Mouse (Mus musculus): ENCODE results near the gene Pygo1. TPM values are rescaled to one million over a fixed set of nuclear protein-coding genes. Genes with fewer than 3 reads are reported as not detected.

Gene Pygo1
- 7.5 and 7.6 TPM in 2 replicates for polyA plus RNA-seq (2015; fragmentation: Nextera tagmentation; extraction: Ambion mirVana)

- peak within 1 kb of the TSS; percentile 95 for H3K27ac ChIP-seq (replicated peaks)
- peak; percentile 90 for ATAC-seq (ENCODE audit: insufficient number of reproducible peaks, low FRiP score, low TSS enrichment, low read depth)
- H3K36me3 ChIP-seq = peaks cover 4% of the 10 kb centered on the region; the same call in 1 of the 2 replicates
- no peaks in the 10 kb centered on the region for H3K27me3 ChIP-seq
- WGBS = under 1% methylated on average over 71 of the region's 108 CpGs
- H3K9ac ChIP-seq = peak within 1 kb of the TSS; percentile 79
- peak within 1 kb of the TSS; percentile 64 for H3K4me3 ChIP-seq (replicated peaks)
- peak within 1 kb of the TSS; percentile 84 for H3K4me2 ChIP-seq (replicated peaks)
- H3K4me1 ChIP-seq = peaks cover 19% of the 10 kb centered on the region
- no peaks in the 10 kb centered on the region for H3K9me3 ChIP-seq (replicated peaks)
Observed at GRCm38 (mm10) chr9:72925021-72925934, at the start of gene Pygo1. Gene Pygo1, plus strand, starts transcription at chr9:72925645.

- no peak overlapping the region for H3K9ac ChIP-seq
- H3K36me3 ChIP-seq = no peaks in the 10 kb centered on the region
- H3K4me3 ChIP-seq (replicated peaks) = no peak overlapping the region
- no peaks in the 10 kb centered on the region for H3K27me3 ChIP-seq
- peaks cover 29% of the 10 kb centered on the region for H3K4me1 ChIP-seq
- ATAC-seq (ENCODE audit: insufficient number of reproducible peaks, low FRiP score, low TSS enrichment, low read depth) = no peak
- no peak overlapping the region for H3K27ac ChIP-seq (replicated peaks)
- H3K9me3 ChIP-seq (replicated peaks) = no peaks in the 10 kb centered on the region
- H3K4me2 ChIP-seq (replicated peaks) = no peak overlapping the region
- WGBS = 87% methylated on average over 2 of the region's 2 CpGs
Observed at GRCm38 (mm10) chr9:72875878-72876277, 49.6 kb upstream of the Pygo1 start.

DNA sequence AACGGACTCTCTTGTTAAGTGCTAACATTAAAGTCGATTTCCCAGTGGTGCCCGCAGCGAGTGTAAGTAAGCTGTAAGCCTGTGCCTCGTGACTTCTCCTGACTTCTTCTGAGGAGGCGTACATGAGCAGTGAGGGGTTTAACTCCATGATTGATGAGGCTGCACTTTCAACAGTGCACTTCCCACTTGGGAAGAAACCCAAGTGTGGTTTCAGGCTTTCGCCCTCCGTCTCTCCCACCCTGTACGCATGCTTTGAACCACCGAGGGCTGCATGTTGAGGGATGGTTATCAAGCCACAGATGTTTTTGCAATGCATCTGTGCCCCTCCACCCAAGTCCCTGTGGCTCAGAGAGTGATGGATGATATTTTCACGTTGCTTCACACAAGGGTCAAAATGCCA is 47.5 kb upstream of the Pygo1 start:
- Histone ChIP-seq H3K9me3 (replicated peaks) (no peaks in the 10 kb centered on the region), H3K9ac (no peak overlapping the region), H3K4me1 (peaks cover 25% of the 10 kb centered on the region), H3K27ac (replicated peaks) (no peak overlapping the region), H3K4me2 (replicated peaks) (no peak overlapping the region), H3K4me3 (replicated peaks) (no peak overlapping the region), H3K27me3 (no peaks in the 10 kb centered on the region), H3K36me3 (no peaks in the 10 kb centered on the region)
- ATAC-seq (ENCODE audit: insufficient number of reproducible peaks, low FRiP score, low TSS enrichment, low read depth) = peak; percentile 49; the same call in 1 of the 2 replicates
- 24% methylated on average over 11 of the region's 11 CpGs for WGBS

DNA sequence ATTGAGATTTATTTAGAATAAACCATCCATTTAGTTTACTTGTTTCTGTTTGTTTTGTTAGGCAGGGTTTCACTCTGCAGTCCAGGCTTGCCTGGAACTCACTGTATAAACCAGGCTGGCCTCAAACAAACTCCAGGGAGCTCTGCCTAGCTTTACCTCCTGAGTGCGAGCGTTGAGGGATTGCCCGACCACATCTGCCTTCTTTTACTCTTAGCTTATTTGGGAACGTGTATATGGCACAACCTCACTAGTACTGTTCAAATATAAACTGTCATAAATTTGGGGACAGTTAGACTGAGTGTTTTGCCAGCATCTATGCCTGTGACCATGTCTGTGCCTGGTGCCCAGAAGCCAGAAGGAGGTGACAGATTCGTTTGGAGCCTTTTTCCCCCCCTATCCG is 46.8 kb upstream of the Pygo1 start:
- H3K27ac ChIP-seq (replicated peaks) = no peak overlapping the region; the same call in 1 of the 2 replicates
- H3K4me3 ChIP-seq (replicated peaks) = no peak overlapping the region
- H3K36me3 ChIP-seq = no peaks in the 10 kb centered on the region
- peaks cover 25% of the 10 kb centered on the region for H3K4me1 ChIP-seq
- 39% methylated on average over 6 of the region's 6 CpGs for WGBS
- H3K9me3 ChIP-seq (replicated peaks) = no peaks in the 10 kb centered on the region
- H3K27me3 ChIP-seq = no peaks in the 10 kb centered on the region
- no peak for ATAC-seq (ENCODE audit: insufficient number of reproducible peaks, low FRiP score, low TSS enrichment, low read depth)
- H3K4me2 ChIP-seq (replicated peaks) = no peak overlapping the region
- no peak overlapping the region for H3K9ac ChIP-seq

DNA sequence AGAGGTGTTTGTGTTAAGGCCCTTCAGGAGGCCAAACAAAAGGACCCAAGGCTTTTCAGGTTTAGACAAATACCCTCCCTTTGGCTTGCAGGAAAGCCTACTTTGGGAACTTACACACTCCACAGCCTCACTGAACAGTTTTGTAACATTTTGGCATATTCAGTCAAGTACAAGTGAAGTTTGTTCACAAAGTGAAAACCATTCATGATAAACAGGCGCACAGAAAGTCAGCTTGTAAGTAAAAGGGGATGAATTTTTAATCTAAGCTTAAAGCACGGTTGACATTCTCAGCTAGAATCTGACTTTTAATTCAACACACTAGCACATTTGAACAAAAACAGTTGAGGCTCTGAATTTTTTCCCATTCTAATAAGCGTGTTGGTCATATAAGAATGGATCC is 45.8 kb upstream of the Pygo1 start:
- Histone ChIP-seq H3K4me3 (replicated peaks) (no peak overlapping the region), H3K27me3 (no peaks in the 10 kb centered on the region), H3K9me3 (replicated peaks) (no peaks in the 10 kb centered on the region), H3K4me1 (peaks cover 25% of the 10 kb centered on the region), H3K27ac (replicated peaks) (no peak overlapping the region), H3K36me3 (no peaks in the 10 kb centered on the region), H3K9ac (no peak overlapping the region), H3K4me2 (replicated peaks) (no peak overlapping the region)
- no peak for ATAC-seq (ENCODE audit: insufficient number of reproducible peaks, low FRiP score, low TSS enrichment, low read depth)
- WGBS = 59% methylated on average over 3 of the region's 3 CpGs

DNA sequence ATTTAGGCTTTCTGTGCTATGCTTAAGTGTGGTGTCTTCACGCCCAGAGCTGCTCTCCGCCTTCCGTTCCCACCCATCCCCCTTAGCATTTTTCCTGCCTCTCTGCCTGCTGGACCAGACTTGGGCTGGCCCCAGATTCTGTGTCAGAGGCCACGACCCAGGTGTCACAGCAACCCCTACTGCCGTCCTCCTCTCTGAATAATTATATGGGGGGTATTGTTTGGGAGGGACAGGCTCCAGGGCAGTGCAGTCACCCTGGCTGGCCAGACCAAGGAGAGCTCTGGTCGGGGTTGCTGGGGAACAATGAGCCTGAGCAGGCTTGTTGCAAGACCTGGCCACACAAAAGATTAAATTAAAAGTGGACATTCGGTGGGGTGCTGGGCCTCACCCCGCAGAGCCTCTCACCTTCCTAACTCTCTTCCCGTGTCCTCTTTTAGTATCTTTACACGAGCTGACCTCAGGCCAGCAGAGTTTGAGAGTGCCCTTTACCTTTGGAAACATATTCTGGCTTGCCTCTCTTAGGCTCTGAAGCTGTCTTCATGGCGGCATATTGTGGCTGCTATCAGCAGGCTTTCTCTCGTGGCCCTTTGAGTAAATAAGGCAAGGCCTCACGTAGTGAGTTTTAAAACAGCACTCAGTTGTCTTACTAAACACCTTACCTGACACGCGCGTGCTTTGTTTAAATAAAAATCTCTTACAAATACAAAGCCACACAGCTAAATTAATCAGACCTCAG is 45.1 kb upstream of the Pygo1 start:
- Histone ChIP-seq H3K4me1 (peaks cover 25% of the 10 kb centered on the region), H3K27ac (replicated peaks) (no peak overlapping the region; the same call in 1 of the 2 replicates), H3K9me3 (replicated peaks) (no peaks in the 10 kb centered on the region), H3K4me2 (replicated peaks) (no peak overlapping the region), H3K4me3 (replicated peaks) (no peak overlapping the region), H3K9ac (no peak overlapping the region), H3K27me3 (no peaks in the 10 kb centered on the region), H3K36me3 (no peaks in the 10 kb centered on the region)
- ATAC-seq (ENCODE audit: insufficient number of reproducible peaks, low FRiP score, low TSS enrichment, low read depth) = no peak
- 43% methylated on average over 16 of the region's 16 CpGs for WGBS

DNA sequence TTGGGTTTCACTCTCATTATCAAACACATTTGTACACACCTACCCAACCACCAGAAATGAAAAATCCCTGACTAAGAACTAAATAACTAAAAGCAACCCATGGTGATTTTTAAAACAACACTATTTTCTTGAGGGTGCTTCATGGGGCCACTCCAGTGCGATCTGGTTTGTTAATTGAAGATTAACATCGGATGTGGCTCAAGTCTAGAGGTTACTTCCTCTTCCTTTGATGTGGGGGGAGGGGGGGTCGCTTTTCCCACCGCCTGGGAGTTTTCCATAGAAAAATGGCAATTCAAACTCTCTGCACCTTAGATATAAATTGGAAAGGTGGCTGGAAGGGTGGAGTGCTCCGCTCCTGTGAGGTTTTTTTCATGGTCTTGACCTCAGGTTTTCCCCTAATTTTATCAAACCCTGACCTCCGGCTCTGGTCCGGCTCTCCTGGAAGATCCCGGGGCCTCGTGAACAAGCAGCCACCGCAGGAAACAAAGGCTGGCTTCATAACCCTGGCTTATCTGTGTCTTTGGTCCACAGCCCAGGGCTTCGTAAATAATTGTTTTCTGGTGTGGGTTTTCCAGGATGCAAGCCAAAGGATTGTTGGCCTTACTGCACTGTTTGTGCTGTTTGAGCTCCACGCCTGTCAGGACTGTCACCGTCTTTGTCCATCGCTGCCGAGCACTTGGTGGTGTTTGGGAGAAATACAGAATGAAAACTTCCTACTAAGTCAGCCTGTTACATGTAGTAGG is 44.2 kb upstream of the Pygo1 start:
- H3K27ac ChIP-seq (replicated peaks) = 0 out of 2 replicates have a peak overlapping the region, but pooled peaks have one; percentile 4

DNA sequence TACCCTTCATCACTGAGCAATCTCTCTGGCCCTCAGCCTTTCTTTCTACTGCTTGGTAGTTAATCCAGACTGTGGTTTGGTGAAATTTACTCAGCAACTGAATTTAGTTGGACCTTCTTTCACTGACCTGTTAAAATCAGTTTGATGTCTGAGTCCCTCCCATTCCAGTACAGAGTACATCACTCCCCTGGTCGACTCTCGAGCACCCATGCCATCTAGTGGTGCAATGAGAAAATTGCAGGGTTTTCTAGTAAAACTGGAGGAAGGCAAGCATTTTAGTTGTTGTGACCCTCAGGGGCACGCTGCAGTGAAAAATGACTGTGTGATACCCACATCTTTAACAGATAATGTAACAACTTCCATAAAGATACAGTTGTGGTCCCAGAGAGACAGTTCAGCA is 41.5 kb upstream of the Pygo1 start:
- WGBS = 10% methylated on average over 3 of the region's 3 CpGs

More for the DNA sequence above, 44.2 kb upstream of the Pygo1 start:
- H3K9me3 ChIP-seq (replicated peaks) = no peaks in the 10 kb centered on the region
- no peak overlapping the region for H3K4me3 ChIP-seq (replicated peaks)
- H3K4me2 ChIP-seq (replicated peaks) = no peak overlapping the region
- WGBS = 30% methylated on average over 15 of the region's 15 CpGs
- no peak for ATAC-seq (ENCODE audit: insufficient number of reproducible peaks, low FRiP score, low TSS enrichment, low read depth)
- no peaks in the 10 kb centered on the region for H3K36me3 ChIP-seq
- no peaks in the 10 kb centered on the region for H3K27me3 ChIP-seq
- no peak overlapping the region for H3K9ac ChIP-seq
- H3K4me1 ChIP-seq = peaks cover 25% of the 10 kb centered on the region

GRCm38 (mm10) chr9:72889777-72890176 is 35.7 kb upstream of the Pygo1 start:
- Histone ChIP-seq H3K4me2 (replicated peaks) (no peak overlapping the region), H3K9me3 (replicated peaks) (no peaks in the 10 kb centered on the region), H3K36me3 (no peaks in the 10 kb centered on the region), H3K9ac (no peak overlapping the region), H3K4me3 (replicated peaks) (no peak overlapping the region), H3K27ac (replicated peaks) (no peak overlapping the region), H3K27me3 (no peaks in the 10 kb centered on the region), H3K4me1 (peaks cover 9% of the 10 kb centered on the region; the same call in 1 of the 2 replicates)
- no peak for ATAC-seq (ENCODE audit: insufficient number of reproducible peaks, low FRiP score, low TSS enrichment, low read depth)
- WGBS = 70% methylated on average over 1 of the region's 1 CpGs

More for the DNA sequence above, 41.5 kb upstream of the Pygo1 start:
- Histone ChIP-seq H3K27me3 (no peaks in the 10 kb centered on the region), H3K4me1 (peaks cover 21% of the 10 kb centered on the region), H3K36me3 (no peaks in the 10 kb centered on the region), H3K27ac (replicated peaks) (no peak overlapping the region), H3K9ac (no peak overlapping the region), H3K4me3 (replicated peaks) (no peak overlapping the region), H3K4me2 (replicated peaks) (no peak overlapping the region), H3K9me3 (replicated peaks) (no peaks in the 10 kb centered on the region)
- ATAC-seq (ENCODE audit: insufficient number of reproducible peaks, low FRiP score, low TSS enrichment, low read depth) = 0 out of 2 replicates have a peak, but pooled peaks have one; percentile 63

GRCm38 (mm10) chr9:72890499-72891085 is 34.9 kb upstream of the Pygo1 start:
- Histone ChIP-seq H3K27me3 (no peaks in the 10 kb centered on the region), H3K4me1 (peaks cover 9% of the 10 kb centered on the region; the same call in 1 of the 2 replicates), H3K4me2 (replicated peaks) (no peak overlapping the region; the same call in 1 of the 2 replicates), H3K4me3 (replicated peaks) (no peak overlapping the region), H3K9me3 (replicated peaks) (no peaks in the 10 kb centered on the region), H3K27ac (replicated peaks) (0 out of 2 replicates have a peak overlapping the region, but pooled peaks have one; percentile 28), H3K36me3 (no peaks in the 10 kb centered on the region), H3K9ac (no peak overlapping the region)
- ATAC-seq (ENCODE audit: insufficient number of reproducible peaks, low FRiP score, low TSS enrichment, low read depth) = no peak
- WGBS = 22% methylated on average over 10 of the region's 10 CpGs
